Mouse (Mus musculus): ENCODE measurements around the gene Apba3.
A peak's percentile ranks its signal among the peaks of the same experiment; 100 is the strongest.

Apba3 gene

GRCm38 (mm10) chr10:81252424-81253419 lies 14.0 kb upstream of the Apba3 start, which contains the start of gene Matk:
Matk (plus strand) TSS chr10:81252935.
- peak in 1 of 2 experiments; percentile 64 for DNase-seq (ENCODE audit: low spot score in 2 of 2)

DNA sequence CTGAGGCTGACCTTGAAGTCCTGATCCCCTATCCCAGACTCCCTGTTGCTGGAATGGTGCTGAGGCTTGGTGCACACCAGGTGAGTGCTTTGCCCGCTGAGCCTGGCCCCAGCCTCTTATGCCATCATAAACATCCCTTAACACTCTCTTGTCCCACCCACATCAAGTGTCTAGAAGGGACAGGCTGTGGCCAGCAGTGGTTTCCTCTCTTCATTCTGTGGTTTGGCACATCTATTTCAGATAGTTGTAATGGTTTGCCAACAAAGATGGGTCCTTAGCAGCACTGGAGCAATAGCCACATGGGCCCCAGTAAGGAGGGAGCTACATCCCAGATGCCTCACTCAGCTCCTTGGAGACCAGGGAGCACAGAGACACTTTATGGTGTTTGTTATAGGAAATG lies 11.9 kb upstream of the Apba3 start:
- DNase-seq (ENCODE audit: low spot score in 2 of 2), result no peak

GRCm38 (mm10) chr10:81257158-81258039 lies 9.4 kb upstream of the Apba3 start:
- no peak for DNase-seq (ENCODE audit: low spot score in 2 of 2)

DNA sequence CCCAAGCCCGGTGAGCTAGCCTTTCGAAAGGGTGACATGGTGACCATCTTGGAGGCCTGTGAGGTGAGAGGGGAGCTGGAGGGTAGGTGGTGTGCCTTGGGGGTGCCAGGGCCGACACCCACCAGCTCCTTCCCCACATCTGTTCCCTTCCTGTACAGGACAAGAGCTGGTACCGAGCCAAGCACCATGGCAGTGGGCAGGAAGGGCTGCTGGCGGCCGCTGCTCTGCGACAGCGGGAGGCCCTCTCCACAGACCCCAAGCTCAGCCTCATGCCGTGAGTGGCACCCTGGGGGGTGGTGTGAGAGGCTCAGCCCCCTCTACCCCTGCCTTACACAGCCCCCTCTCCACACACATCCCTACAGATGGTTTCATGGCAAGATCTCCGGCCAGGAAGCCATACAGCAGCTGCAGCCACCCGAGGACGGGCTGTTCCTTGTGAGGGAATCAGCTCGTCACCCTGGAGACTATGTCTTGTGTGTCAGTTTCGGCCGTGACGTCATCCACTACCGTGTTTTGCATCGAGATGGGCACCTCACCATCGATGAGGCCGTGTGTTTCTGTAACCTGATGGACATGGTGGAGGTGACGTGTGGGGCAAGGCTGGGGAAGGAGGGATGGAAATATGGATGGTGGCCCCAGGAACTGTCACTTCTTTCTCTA lies 7.4 kb upstream of the Apba3 start:
- DNase-seq (ENCODE audit: low spot score in 2 of 2), result no peak

GRCm38 (mm10) chr10:81261025-81261424 lies 5.7 kb upstream of the Apba3 start:
- DNase-seq (ENCODE audit: low spot score in 2 of 2), result no peak

DNA sequence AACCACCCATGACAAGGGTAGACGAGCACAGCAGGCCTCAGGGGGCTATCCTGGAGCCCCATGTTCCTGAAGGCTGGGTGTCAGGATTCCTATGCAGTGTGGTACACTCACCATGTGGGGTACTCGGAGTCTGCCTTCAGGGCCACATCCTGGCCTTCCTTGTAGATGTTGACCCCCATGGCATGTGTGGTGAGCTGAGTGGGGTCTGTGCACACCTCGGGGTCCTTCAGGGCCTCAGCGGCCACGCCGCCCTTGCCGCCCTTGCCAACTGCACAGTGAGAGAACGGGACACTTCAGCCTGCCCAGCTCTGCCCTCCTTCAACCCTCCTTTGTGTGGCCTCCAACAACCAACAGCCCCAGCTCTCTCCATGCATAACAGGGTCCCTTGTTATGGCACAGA lies 1.2 kb upstream of the Apba3 start:
- DNase-seq (ENCODE audit: low spot score in 2 of 2), result no peak

- peak in 1 of 2 experiments; percentile 64 for DNase-seq (ENCODE audit: low spot score in 2 of 2)
Measured at GRCm38 (mm10) chr10:81268056-81268455, 1.3 kb downstream of the Apba3 start.

GRCm38 (mm10) chr10:81268643-81269412 lies 2.1 kb downstream of the Apba3 start:
- DNase-seq (ENCODE audit: low spot score in 2 of 2), result no peak

GRCm38 (mm10) chr10:81272356-81272755 lies 5.6 kb downstream of the Apba3 start:
- DNase-seq (ENCODE audit: low spot score in 2 of 2), result no peak

DNA sequence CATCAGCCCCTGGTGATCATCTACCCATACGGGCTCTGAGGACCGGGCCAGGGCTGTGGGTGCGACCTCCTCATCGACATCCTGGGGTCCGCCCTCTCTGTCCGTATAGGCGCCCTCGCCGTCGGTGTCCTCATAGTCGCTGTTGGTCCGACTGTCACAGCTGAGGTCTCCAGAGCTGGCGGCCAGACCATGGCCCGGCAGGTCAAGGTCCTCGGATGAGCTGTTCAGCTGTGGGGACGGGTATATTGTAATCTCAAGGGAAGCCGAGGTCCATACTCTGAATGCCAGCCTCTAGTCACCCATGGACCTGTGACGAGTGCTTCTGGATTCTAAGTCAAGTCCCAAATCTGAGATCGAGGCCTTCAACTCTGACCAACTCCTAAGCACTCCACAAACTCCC lies 7.1 kb downstream of the Apba3 start:
- no peak for DNase-seq (ENCODE audit: low spot score in 2 of 2)

- DNase-seq (ENCODE audit: low spot score in 2 of 2), result peak in 1 of 2 experiments; percentile 56
Measured at GRCm38 (mm10) chr10:81277676-81278075, 10.9 kb downstream of the Apba3 start.

- no peak for DNase-seq (ENCODE audit: low spot score in 2 of 2)
Measured at GRCm38 (mm10) chr10:81279496-81279895, 12.7 kb downstream of the Apba3 start.

GRCm38 (mm10) chr10:81284189-81284588 lies 17.4 kb downstream of the Apba3 start:
- no peak for DNase-seq (ENCODE audit: low spot score in 2 of 2)

GRCm38 (mm10) chr10:81284719-81285118 lies 18.0 kb downstream of the Apba3 start:
- no peak for DNase-seq (ENCODE audit: low spot score in 2 of 2)

DNA sequence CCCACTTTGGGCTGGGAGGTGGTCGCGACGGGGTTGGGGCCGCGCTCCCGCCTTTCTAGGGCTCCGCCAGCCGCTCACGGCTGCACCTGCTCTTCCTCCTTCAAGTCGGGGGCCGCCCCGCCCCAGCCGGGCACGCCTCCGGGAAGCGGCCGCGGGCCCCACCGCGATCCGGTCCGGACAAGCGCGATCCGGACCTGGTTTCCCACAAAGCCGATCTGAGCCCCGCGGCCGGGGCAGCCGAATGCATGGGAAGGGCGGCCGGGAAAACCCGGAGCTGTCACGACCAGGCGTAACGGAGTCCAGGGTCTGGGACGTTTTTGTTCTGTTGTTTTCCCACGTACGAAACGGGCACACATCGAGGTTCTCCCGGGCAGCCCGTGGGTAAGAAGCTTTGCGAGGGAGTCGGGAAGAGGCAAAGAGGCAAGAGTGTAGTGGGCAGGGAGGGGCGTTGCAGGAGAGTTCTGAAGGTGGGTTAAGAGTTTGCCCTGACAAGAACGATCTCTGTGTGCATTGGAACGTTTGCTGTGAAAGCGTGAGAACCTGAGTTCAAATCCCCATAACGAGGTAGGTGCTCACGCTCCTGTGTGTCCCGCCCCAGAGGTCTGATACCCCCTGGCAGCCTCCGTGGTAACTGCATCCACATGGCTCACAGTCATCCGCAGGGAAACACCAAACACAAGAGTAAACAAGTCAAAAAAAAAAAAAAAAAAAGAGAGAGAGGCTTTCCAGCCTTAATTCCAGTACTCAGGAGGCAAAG lies 19.1 kb downstream of the Apba3 start:
- peak; percentile 87 to 91 for DNase-seq (ENCODE audit: low spot score in 2 of 2)

DNA sequence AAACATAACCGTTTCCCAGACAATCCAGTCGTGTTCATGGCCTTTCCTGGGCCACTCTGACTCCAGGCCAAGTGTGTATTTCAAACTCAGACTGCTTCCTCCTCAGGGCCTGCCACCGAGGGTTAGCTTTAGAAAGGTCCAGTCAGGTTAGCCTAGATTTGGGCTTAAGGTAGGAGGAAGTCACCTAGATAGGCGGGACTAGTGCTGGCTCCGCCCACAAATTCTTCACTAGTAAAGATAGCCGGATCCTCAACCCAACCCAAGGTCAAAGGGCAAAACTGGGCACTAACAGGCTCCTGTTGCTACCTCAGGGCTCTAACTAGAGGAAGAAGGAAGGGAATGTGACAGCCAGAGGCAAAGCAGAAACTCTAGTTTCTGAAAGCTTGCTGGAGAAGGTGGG lies 19.8 kb downstream of the Apba3 start:
- no peak for DNase-seq (ENCODE audit: low spot score in 2 of 2)

GRCm38 (mm10) chr10:81287513-81288157 lies 20.9 kb downstream of the Apba3 start:
- peak in 1 of 2 experiments; percentile 66 for DNase-seq (ENCODE audit: low spot score in 2 of 2)

DNA sequence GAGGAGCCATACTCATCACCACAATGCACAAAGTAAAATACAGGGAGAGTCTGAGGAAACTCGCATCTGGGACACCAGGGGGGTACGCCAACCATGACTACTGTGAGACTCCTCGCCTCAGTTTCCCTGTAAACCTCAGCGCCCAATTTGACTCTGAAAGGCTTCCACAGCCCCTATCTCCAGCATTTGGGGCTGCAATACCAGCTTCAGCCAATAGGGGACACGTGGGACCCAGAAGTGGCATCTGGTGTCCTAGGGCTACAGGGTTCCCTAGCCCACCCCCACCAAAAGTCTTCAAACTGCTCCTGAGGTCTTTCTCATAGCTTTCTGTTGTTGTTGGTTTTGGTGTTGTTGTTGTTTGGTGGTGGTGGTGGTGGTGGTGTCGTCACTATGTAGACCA lies 21.8 kb downstream of the Apba3 start:
- peak in 1 of 2 experiments; percentile 51 for DNase-seq (ENCODE audit: low spot score in 2 of 2)

- peak in 1 of 2 experiments; percentile 58 for DNase-seq (ENCODE audit: low spot score in 2 of 2)
Measured at GRCm38 (mm10) chr10:81289278-81289677, 22.5 kb downstream of the Apba3 start.

DNA sequence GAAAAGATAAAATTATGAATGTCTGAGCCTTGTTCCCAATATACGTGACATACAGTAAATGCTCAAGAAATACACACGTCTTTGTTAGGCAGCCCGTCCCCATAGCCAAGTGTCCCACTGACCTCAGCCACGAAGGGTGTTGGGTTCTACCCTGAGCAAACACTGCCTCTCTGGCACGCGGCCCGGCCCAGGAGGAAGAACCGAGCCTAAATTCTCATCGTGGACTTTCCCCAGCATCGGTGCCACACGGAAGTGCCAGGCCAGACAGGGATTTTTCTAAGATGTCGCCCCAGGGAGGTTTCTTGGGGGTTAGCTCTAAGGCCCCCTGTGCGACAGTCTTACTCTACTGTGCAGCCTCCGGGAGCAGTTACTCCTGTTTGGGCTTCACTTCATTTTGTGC lies 23.1 kb downstream of the Apba3 start:
- no peak for DNase-seq (ENCODE audit: low spot score in 2 of 2)
